Mouse (Mus musculus) left cerebral cortex, postnatal 14 days (tissue): Measurements from ENCODE around the gene Gm20388. TPM values are rescaled to one million over a fixed set of nuclear protein-coding genes. Genes with fewer than 3 reads are reported as not detected.

ENCODE experiments used
- DNase-seq, 2 experiments: peaks; one replicate each; pipeline ENCODE4 v3.0.0; 2021 to 2022; ENCODE audit warnings: low spot score in 2 of 2, mixed read lengths in 1 of 2
- intact Hi-C: fragments of 180-260 bp; cut with DNase I; formaldehyde crosslinking; loops from one replicate; pipeline ENCODE4 v1.15.1; 2025
- total RNA-seq, 2 experiments: library from RNA; stranded (reverse); gene quantifications; 2 replicates each; pipeline ENCODE4 v1.2.3; 2021

Gm20388 gene
- total RNA-seq, 2 experiments from 2014 or later: 2.8 to 7.3 TPM

GRCm38 (mm10) chr8:121242671-121243070 lies 1332.0 kb downstream of the Gm20388 start:
- DNase-seq: no peak
- intact Hi-C loops: loop anchor here (10.0 kb wide), 1 partner anchor 132 kb away; no protein-coding TSS in a partner anchor

DNA sequence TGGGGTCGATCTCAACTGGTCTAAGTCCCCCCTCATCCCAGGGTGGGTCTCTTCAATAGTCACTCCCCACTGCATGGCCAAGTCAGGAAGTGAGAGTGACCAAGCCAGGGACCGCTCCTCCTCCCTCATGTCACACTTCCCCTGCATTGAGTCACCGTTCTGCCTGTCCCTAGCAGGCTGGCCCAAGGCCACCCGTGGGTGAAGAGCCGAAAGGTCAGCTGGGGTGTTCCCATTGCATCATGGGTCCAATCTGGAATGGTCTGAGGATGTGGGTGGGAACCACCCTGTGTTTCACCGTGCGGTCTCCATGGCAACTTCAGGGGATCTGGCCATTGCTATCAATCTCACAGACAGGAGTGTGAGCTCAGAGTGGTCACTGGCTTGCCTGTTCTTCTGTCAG lies 1338.2 kb downstream of the Gm20388 start:
- no peak for DNase-seq
- intact Hi-C loops: loop anchor here (10.0 kb wide), 1 partner anchor 126 kb away; no protein-coding TSS in a partner anchor

GRCm38 (mm10) chr8:121249433-121249832 lies 1338.8 kb downstream of the Gm20388 start:
- intact Hi-C loops: loop anchor here (10.0 kb wide), 1 partner anchor 125 kb away; no protein-coding TSS in a partner anchor
- no peak for DNase-seq

DNA sequence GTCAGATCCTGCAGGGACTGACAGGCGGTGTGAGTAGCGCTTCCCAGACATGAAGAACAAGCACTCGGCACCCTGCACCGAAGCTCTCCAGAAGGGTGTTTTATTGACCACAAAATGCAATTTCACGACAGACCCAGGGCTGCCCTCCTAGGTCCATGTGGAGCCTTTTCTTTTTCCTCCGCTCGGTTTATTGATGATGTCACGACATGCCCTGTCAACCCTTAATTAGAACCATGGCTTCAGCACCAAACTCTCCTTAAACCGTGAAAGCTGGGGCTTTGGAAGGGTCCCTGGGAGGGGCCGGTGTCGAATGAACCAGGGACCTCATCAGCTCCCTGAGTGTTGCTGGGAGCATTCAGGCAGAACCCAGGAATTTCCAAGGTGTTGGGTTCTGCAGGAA lies 1340.4 kb downstream of the Gm20388 start:
- intact Hi-C loops: no loop called here
- no peak for DNase-seq

GRCm38 (mm10) chr8:121255727-121256265 lies 1345.2 kb downstream of the Gm20388 start:
- intact Hi-C loops: no loop called here
- DNase-seq: no peak

GRCm38 (mm10) chr8:121258126-121258792 lies 1347.6 kb downstream of the Gm20388 start:
- intact Hi-C loops: no loop called here
- no peak for DNase-seq

DNA sequence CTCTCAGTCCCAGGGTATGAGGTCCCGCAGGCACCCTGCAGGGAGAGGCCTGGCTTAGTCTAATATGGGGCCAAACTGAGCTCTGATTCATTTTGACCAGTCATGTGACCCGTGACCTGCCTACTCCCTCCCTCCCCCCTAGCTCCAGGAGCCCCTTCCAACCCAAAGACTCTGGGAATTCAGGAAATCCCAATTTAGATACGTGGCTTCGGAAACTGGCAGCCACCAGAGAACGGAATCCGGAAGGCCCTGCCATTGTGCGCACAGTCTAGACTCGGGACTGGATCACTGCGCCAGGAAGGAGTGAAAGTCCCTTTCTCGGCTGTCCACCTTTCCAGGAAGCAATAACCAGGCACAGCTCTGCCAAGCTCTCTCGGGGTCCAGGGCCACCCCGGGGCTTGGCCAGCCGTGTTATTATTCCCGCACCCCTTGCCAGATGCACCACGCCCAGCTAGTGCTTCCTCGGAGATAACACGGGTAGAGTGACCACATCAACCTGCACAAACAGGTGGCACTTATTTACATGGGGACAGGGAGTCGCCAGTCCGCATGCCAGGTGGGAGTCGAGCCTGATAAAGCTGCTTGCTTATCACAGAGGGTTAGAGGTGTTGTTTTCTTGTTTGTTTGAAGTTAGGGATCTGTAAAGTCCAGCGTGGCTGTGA lies 1352.2 kb downstream of the Gm20388 start:
- intact Hi-C loops: no loop called here
- DNase-seq: no peak

DNA sequence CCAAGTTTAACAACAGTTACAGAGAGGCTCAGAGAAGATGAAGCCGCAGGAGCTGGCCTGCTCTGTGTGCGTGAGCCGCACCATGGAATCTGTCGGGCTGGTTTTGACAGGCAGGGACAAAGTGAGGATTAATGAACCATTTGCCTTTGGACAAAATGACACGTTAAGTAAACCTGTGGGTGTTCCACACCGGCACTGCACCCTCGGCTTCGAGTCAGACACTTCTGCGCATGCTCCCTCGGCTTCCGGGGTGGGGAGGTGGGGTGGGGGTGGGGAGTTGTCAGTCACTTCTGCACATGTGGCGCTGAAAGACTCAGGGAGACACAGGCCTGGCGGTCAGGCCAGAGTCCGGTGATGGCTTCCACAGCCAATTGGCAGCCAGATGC lies 1352.7 kb downstream of the Gm20388 start:
- DNase-seq: no peak
- intact Hi-C loops: no loop called here

- intact Hi-C loops: no loop called here
- DNase-seq: no peak
Measured at GRCm38 (mm10) chr8:121264260-121264659, 1353.6 kb downstream of the Gm20388 start.

DNA sequence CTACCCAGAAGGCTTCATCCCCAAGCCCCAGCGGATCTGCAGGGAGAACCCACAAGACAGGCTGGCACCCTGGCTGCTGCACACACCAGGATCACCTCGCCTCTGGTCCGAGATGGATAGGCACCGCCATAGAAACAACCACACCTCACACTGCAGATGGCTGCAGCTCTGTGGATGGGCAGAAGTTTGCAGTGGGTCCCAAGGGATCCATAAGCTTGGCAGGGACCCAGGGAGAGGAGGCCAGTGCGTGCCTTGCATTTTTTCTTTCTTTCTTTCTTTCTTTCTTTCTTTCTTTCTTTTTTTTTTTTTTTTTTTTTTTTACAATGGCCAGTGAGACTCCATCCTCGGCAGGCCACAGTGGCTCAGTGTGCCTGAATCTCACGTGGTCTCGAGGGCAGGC lies 1360.9 kb downstream of the Gm20388 start:
- no peak for DNase-seq
- intact Hi-C loops: no loop called here

GRCm38 (mm10) chr8:121273195-121273594 lies 1362.6 kb downstream of the Gm20388 start:
- intact Hi-C loops: no loop called here
- DNase-seq: peak; percentile 17 to 29

DNA sequence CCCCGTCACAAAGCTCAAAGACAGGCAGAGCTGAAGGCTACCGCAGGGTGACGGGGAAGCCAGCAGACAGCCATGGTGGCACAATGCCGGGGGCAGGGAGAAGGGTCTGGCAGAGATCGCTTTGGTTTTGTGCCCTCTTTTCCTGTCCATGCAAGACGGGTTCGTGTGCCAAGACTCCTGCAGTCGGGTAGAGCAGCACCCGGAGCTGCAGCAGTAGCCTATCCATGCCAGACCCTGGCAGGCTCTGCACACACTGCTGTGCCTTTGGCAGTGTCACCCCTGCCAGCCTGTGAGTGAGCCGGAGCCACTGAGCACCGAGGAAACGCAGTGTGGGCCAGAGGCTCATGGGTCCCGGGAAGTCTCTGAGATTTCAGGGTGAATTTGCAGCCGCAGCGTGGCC lies 1363.0 kb downstream of the Gm20388 start:
- intact Hi-C loops: no loop called here
- DNase-seq: peak; percentile 19 to 34

DNA sequence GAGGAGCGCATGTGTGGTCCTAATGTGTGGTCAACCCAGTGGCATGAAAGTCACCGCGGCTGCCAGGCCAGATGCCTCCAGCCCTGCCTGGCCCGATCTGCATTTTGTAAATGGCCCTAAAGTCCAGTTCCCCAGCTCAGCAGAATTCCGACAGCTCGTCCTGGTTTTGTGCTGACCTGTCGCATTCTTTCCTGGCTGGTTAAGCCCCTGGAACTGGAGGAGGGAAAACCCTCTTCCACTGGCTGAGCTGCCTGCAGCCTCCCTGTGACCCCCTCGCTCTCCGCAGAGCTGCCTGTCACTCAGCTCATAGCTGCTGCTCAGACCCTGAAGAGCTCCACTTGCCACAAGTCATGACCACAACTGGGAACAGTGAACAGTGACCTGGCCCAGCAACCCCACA lies 1369.8 kb downstream of the Gm20388 start:
- DNase-seq: no peak
- intact Hi-C loops: no loop called here

DNA sequence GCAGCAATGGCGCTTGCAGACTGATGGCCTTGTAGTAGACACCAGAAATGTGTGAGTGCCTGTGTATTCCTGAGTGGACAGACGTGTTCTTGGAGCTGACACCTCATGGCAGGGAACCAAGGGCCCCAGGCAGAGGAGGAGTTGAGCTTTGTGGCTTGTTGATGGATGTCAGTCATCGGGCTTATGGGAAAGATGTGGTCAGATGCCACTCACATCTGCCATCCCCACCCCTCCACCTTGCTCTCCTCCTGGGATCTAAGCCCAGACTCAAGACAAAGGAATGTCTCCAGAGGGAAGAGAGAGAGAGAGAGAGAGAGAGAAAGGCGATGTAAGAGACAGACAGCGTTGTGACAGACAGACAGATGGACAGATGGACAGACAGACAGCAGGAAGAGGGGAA lies 1378.7 kb downstream of the Gm20388 start:
- intact Hi-C loops: no loop called here
- no peak for DNase-seq

DNA sequence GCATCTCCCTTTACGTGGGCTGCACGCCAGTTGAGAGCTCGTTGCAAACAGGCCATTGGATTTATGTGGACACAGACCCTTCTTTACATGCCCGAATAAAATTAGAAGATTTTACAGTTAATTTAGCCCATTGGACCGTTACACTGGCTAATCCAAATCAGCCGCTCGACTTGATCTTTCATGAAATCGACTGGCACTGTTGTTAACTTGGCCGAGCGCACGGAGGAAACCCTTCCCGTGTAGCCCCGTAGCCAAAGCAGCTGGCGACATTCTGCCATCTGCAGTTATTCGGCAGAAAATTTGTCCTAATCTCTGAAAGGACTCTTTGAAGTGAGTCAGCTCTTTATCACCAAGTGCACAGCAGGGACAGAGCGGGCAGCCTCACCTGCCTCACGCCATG lies 1379.9 kb downstream of the Gm20388 start:
- no peak for DNase-seq
- intact Hi-C loops: no loop called here

- no peak for DNase-seq
- intact Hi-C loops: no loop called here
Measured at GRCm38 (mm10) chr8:121293418-121293817, 1382.8 kb downstream of the Gm20388 start.

GRCm38 (mm10) chr8:121294234-121295108 lies 1383.8 kb downstream of the Gm20388 start:
- intact Hi-C loops: no loop called here
- no peak for DNase-seq

DNA sequence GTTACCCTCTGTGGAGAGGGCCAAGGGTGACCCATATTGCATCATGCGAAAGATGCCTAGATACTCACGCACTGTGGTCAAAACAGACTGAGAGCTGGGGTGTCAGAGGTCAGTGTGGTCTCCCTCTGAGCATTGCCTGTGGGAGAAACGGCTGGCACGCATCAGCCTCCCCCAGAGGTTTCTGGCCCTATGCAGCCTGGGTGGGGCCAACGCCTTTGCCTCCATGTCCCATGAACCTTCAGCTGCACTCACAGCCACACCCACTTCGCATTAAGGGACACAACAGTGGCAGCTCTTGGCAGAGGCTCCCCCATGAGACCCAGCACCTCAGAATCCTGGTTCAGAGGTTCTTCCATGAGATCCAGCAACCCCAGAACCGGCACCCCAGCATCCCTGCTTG lies 1385.4 kb downstream of the Gm20388 start:
- intact Hi-C loops: no loop called here

GRCm38 (mm10) chr8:121296597-121296996 lies 1386.0 kb downstream of the Gm20388 start:
- DNase-seq: peak; percentile 36 to 40
- intact Hi-C loops: no loop called here

More for the DNA sequence above, 1385.4 kb downstream of the Gm20388 start:
- no peak for DNase-seq

DNA sequence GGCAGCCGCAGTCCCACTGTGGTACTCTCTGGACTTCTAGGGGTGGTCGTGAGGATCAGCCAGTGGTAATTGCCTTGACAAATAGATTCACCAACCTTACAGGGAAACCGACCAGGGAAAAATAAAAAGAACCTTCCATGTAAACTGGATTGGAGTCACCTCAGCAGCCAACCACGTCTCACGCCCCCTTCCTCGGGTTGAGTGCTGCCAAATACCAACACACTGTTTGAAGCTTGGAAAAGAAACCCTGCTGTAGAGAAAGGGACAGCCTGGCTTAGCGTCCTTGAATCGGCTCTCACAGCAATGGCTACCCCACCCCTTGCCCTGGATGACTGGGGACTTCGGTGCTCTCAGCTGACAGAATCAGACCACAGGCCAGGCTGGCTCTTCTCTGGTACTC lies 1386.7 kb downstream of the Gm20388 start:
- peak in 1 of 2 experiments; percentile 35 for DNase-seq
- intact Hi-C loops: no loop called here
